Mouse (Mus musculus) forebrain, embryonic 14.5 days (tissue): ENCODE results near the gene Nelfe. TPM values are rescaled to one million over a fixed set of nuclear protein-coding genes. Genes with fewer than 3 reads are reported as not detected.
A peak's percentile ranks its signal among the peaks of the same experiment; 100 is the strongest.

ENCODE experiments used
- ATAC-seq: fragments of 200-750 bp; cut with Nextera tagmentation; 2 replicates; pipeline ENCODE4 v1.8.0; 2017; ENCODE audit warnings: mild to moderate bottlenecking, moderate library complexity
- DNase-seq: peaks from one replicate; pipeline ENCODE4 v3.0.0-alpha.2; 2015; ENCODE audit warnings: low spot score
- H3K27ac ChIP-seq: fragments of 300-500 bp; sonication (generic); 2 replicates; pipeline ENCODE4 v1.5.1; 2014; ENCODE audit warnings: low read depth, mild to moderate bottlenecking, control low read depth, low read length, moderate library complexity
- H3K27me3 ChIP-seq: fragments of 300-500 bp; sonication (generic); replicated peaks from 2 replicates; pipeline ENCODE4 v1.6.1; 2014; ENCODE audit warnings: low read length, control low read depth, mixed read lengths; ENCODE audit not compliant: control insufficient read depth, insufficient read depth
- H3K36me3 ChIP-seq: fragments of 300-500 bp; sonication (generic); 2 replicates; pipeline ENCODE4 v1.6.1; 2014; ENCODE audit warnings: low read length, control low read depth; ENCODE audit not compliant: control insufficient read depth, insufficient read depth
- H3K4me1 ChIP-seq: fragments of 300-500 bp; sonication (generic); 2 replicates; pipeline ENCODE4 v1.6.1; 2014; ENCODE audit warnings: antibody characterized with exemption, low read length, control low read depth; ENCODE audit not compliant: control insufficient read depth, insufficient read depth
- H3K4me2 ChIP-seq: fragments of 300-500 bp; sonication (generic); 2 replicates; pipeline ENCODE4 v1.6.1; 2014; ENCODE audit warnings: mild to moderate bottlenecking, control low read depth, low read length
- H3K4me3 ChIP-seq: fragments of 300-500 bp; sonication (generic); 2 replicates; pipeline ENCODE4 v1.5.1; 2014; ENCODE audit warnings: low read depth, low read length, control low read depth
- H3K9ac ChIP-seq: fragments of 300-500 bp; sonication (generic); 2 replicates; pipeline ENCODE4 v1.6.1; 2014; ENCODE audit warnings: mild to moderate bottlenecking, low read length, control low read depth, moderate library complexity
- H3K9me3 ChIP-seq: fragments of 300-500 bp; sonication (generic); replicated peaks from 2 replicates; pipeline ENCODE4 v1.6.1; 2016; ENCODE audit warnings: low read length, control low read depth, mixed read lengths; ENCODE audit not compliant: control insufficient read depth
- WGBS: fragments of 180-500 bp; shearing (Covaris S2); extraction: QIAGEN DNeasy Blood & Tissue Kit; methylation state at CpG from one replicate; pipeline ENCODE4 v1.1.7; 2014; 5-methylcytosine and 5-hydroxymethylcytosine counted together
- polyA plus RNA-seq: library from polyadenylated mRNA; unstranded; fragments of >200 nt; fragmentation: Nextera tagmentation; extraction: Ambion mirVana; gene quantifications from 2 replicates; pipeline ENCODE4 v1.2.1, GENCODE M21; 2014

The Nelfe gene
- polyA plus RNA-seq, 1 experiment from 2014 or later: 82.9 TPM

DNA sequence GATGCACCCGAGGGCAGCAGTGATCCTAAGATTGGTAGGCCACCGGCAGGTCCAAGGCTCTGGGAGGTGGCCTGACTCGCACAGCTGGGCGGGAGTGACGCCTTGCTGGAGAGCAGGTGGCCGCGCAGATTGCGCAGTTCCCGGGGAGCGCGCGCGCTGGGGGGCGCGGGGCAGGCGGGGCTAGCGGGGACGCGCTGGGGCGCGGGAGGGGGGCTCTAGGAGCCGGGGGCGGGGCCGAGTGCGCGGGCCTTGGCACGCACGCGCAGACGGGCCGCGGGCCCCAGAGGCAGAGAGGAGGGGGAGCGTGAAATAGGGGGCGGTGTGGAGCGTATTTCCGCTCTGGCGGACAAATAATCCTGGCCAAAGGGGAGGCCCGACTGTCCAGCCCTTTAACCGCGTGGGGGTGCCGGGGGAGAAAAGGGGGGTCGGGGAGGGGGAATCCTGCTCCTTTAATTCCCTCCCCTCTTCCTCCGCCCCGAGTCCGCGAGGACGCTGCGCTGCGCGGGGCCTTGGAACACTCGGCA is 43.9 kb downstream of the Nelfe start:
- WGBS: under 1% methylated on average over 40 of the region's 51 CpGs
- DNase-seq (peak; percentile 98), ATAC-seq (peak; percentile 87)
- Histone ChIP-seq H3K27me3 (no peaks in the 10 kb centered on the region), H3K27ac (peak overlapping the region; percentile 93), H3K9ac (peak overlapping the region; percentile 95), H3K4me1 (peaks cover 23% of the 10 kb centered on the region), H3K36me3 (peaks cover 9% of the 10 kb centered on the region), H3K4me3 (peak overlapping the region; percentile 84), H3K4me2 (peak overlapping the region; percentile 83), H3K9me3 (no peaks in the 10 kb centered on the region)

DNA sequence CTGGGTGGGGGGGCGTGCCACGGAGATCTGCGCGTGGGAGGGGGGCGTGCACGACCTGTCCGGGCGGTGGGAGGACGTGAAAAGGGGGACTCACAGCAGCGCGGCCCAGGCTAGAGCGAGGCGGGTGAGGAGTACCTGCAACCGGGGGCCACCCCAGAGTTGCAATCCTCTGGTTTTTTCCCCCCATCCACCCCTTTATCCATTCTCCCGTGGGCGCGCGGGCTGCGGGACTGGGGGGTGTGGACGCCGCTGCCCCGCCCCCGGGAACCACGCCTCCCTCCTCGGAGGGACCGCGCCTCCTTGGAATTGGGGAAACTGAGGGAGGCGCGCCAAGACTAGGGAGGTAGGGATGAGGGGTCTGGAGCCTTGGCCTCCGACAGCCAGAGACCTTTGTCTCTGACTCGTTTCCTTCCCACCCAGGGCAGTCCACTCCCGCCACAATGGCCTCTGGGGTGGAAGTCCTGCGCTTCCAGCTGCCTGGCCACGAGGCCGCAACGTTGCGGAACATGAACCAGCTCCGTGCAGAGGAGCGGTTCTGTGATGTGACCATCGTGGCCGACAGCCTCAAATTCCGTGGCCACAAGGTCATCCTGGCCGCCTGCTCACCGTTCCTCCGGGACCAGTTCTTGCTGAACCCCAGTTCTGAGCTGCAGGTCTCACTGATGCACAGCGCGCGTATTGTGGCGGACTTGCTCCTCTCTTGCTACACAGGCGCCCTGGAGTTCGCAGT is 44.8 kb downstream of the Nelfe start:
- Histone ChIP-seq H3K27ac (peak overlapping the region; percentile 93), H3K4me3 (peak overlapping the region; percentile 84), H3K36me3 (peaks cover 9% of the 10 kb centered on the region), H3K4me1 (peaks cover 23% of the 10 kb centered on the region), H3K9ac (peak overlapping the region; percentile 95), H3K27me3 (no peaks in the 10 kb centered on the region), H3K4me2 (peak overlapping the region; percentile 83), H3K9me3 (no peaks in the 10 kb centered on the region)
- whole genome bisulfite sequencing: 6% methylated on average over 44 of the region's 51 CpGs
- DNase-seq (peak; percentile 48), ATAC-seq (peak; percentile 31)

DNA sequence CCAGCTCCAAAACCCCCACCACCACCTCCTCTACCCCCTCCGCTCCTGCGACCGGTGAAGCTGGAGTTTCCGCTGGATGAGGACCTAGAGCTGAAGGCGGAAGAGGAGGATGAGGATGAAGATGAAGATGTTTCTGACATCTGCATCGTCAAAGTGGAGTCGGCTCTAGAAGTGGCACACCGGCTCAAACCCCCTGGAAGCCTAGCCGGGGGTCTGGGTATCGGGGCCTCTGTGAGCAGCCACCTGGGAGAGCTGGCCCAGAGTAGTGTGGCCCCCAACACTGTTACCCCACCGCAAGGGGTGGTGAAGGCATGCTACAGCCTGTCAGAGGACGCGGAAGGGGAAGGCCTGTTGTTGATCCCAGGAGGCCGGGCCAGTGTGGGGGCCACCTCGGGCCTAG is 45.5 kb downstream of the Nelfe start:
- peaks cover 9% of the 10 kb centered on the region for H3K36me3 ChIP-seq
- peak overlapping the region; percentile 84 for H3K4me3 ChIP-seq
- H3K27me3 ChIP-seq: no peaks in the 10 kb centered on the region
- H3K9ac ChIP-seq: peak overlapping the region; percentile 95
- DNase-seq: no peak
- peaks cover 29% of the 10 kb centered on the region for H3K4me1 ChIP-seq
- H3K4me2 ChIP-seq: peak overlapping the region; percentile 83
- H3K9me3 ChIP-seq: no peaks in the 10 kb centered on the region
- ATAC-seq: no peak
- H3K27ac ChIP-seq: peak overlapping the region; percentile 93; the same call in 1 of the 2 replicates
- 92% methylated on average over 15 of the region's 15 CpGs for WGBS

DNA sequence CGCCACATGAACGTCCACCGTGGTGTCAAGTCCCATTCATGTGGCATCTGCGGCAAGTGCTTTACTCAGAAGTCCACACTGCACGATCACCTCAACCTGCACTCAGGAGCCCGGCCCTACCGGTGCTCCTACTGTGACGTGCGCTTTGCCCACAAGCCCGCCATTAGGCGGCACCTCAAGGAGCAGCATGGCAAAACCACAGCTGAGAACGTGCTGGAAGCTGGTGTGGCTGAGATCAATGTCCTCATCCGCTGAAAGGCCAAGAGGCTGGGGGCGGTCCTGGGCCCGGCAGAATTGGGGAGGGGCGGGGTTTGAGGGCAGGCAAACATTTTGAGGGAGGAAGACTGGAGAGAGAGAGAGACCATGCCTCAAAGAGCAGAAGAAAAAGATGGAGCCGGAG is 46.2 kb downstream of the Nelfe start:
- ATAC-seq (no peak), DNase-seq (no peak)
- H3K9me3 ChIP-seq: no peaks in the 10 kb centered on the region
- H3K36me3 ChIP-seq: peaks cover 16% of the 10 kb centered on the region
- WGBS: 81% methylated on average over 17 of the region's 17 CpGs
- H3K4me1 ChIP-seq: peaks cover 29% of the 10 kb centered on the region
- peak overlapping the region; percentile 83 for H3K4me2 ChIP-seq
- H3K9ac ChIP-seq: peak overlapping the region; percentile 21; the same call in 1 of the 2 replicates
- H3K27ac ChIP-seq: no peak overlapping the region
- H3K27me3 ChIP-seq: no peaks in the 10 kb centered on the region
- 0 out of 2 replicates have a peak overlapping the region, but pooled peaks have one; percentile 5 for H3K4me3 ChIP-seq

DNA sequence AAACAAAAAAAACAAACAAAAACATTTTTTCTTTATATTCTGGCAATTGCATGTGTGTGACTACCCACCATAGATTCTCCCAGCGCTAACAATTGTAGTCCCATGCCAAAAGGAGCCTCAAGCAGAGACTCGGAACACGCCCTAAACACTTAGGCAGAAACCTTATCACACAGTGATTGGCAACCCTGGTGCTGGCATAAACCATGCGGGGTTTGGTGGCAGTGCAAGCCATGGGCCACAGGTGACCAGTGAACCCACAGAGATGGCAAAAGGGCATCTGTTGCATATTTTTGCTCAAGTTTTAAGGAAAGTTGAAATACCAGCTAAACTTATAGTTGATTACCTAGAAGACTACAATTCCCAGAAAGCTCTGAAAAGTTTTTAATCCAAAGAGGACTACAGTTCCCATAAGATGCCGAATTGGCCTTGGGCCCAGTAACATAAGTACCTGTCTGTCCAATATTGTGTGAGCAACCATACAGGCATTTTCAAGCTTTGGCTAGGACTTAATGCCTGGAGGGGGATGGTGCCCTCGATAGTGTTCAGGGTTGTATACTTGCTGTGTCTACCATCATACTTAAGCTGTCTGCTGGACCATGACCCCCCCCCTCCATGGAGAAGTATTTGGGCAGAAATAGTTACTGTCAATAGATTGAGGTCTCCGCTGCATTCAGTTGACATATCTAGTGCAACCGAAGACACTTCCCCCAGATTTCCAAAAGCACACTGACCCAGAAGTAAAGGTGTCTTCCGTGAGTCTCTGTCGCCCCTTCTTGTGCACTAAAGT is 47.4 kb downstream of the Nelfe start:
- Histone ChIP-seq H3K4me2 (peak overlapping the region; percentile 96), H3K4me3 (peak overlapping the region; percentile 82), H3K36me3 (peaks cover 24% of the 10 kb centered on the region), H3K4me1 (peaks cover 29% of the 10 kb centered on the region), H3K27me3 (no peaks in the 10 kb centered on the region), H3K27ac (peak overlapping the region; percentile 97), H3K9ac (peak overlapping the region; percentile 94), H3K9me3 (no peaks in the 10 kb centered on the region)
- ATAC-seq (no peak), DNase-seq (peak; percentile 71)
- WGBS: 16% methylated on average over 10 of the region's 10 CpGs

DNA sequence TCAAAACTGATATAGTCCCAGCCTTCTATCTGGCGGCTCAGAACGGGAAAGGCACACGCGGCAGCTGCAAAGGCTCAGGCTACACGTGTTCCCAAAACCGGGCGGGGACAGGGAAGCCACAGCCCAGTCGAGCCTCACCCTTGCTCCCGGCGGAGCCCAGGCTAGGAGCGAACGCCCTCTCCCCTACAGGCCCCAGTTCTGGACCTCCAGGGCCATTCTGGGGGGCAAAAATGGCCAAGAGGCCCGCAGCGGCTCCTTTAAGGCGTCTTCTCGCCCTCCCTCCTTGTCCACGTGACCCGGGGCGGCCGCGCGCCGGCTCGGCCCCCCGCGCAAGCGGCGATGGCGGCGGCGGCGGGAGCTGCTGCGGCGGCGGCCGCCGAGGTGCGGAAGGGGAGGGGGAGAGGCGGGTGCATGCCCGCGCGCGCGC is 48.0 kb downstream of the Nelfe start, which contains the start of the genes C2 and Ehmt2:
C2 (minus strand) TSS at position 106 of the 427 bp plus-strand sequence.
Ehmt2 (plus strand) TSS at position 310 of the 427 bp plus-strand sequence.
- H3K4me3 ChIP-seq: peak within 1 kb of the TSS; percentile 82
- no peaks in the 10 kb centered on the region for H3K27me3 ChIP-seq
- peak within 1 kb of the TSS; percentile 96 for H3K4me2 ChIP-seq
- H3K9ac ChIP-seq: peak within 1 kb of the TSS; percentile 94
- H3K27ac ChIP-seq: peak within 1 kb of the TSS; percentile 97
- H3K36me3 ChIP-seq: peaks cover 30% of the 10 kb centered on the region
- under 1% methylated on average over 43 of the region's 44 CpGs for WGBS
- DNase-seq (peak; percentile 83), ATAC-seq (peak; percentile 27)
- peaks cover 29% of the 10 kb centered on the region for H3K4me1 ChIP-seq
- H3K9me3 ChIP-seq: no peaks in the 10 kb centered on the region

DNA sequence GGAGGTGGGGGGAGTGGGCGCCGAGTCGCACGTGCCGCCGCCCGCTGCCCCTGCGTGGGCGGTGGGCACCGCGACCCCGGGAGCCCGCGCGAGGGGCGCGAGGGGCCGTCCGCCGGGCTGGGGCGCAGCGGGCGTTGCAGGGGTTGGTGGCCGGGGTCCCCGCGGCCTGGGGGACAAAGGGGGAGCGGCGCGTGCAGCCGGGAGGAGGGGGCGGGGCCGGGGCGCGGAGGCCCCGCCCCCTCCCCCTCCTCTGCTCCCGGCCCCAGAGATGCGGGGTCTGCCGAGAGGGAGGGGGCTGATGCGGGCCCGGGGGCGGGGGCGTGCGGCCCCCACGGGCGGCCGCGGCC is 48.5 kb downstream of the Nelfe start:
- Histone ChIP-seq H3K9me3 (no peaks in the 10 kb centered on the region), H3K9ac (peak overlapping the region; percentile 94), H3K27me3 (no peaks in the 10 kb centered on the region), H3K4me1 (peaks cover 26% of the 10 kb centered on the region), H3K4me3 (peak overlapping the region; percentile 82), H3K27ac (peak overlapping the region; percentile 97), H3K4me2 (peak overlapping the region; percentile 96), H3K36me3 (peaks cover 35% of the 10 kb centered on the region)
- 0% methylated on average over 1 of the region's 47 CpGs for WGBS
- DNase-seq (peak; percentile 73), ATAC-seq (peak; percentile 19; the same call in 1 of the 2 replicates)

DNA sequence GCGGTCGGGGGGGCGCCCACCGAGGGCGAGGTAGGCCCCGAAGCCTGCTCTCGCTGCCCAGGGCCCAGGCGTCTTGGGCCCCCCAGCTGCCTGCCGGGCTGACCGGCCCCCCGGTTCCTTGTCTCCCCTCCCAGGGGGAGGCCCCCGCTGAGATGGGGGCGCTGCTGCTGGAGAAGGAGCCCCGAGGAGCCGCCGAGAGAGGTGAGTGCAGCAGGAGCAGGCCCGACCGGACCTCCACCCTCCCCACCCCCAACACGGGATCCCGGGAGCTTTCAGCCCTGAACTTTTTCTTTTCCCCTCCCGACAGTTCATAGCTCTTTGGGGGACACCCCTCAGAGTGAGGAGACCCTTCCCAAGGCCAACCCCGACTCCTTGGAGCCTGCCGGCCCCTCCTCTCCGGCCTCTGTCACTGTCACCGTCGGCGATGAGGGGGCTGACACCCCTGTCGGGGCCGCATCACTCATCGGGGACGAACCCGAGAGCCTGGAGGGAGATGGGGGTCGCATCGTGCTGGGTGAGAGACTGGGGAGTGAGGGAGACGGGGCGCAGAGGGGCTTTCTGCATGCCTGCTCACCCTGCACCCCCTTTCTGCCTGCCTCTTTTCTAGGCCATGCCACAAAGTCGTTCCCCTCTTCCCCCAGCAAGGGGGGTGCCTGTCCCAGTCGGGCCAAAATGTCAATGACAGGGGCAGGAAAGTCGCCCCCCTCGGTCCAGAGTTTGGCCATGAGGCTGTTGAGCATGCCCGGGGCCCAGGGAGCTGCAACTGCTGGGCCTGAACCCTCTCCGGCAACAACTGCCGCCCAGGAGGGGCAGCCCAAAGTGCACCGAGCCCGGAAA is 49.1 kb downstream of the Nelfe start:
- Histone ChIP-seq H3K9ac (peak overlapping the region; percentile 94), H3K27me3 (no peaks in the 10 kb centered on the region), H3K9me3 (no peaks in the 10 kb centered on the region), H3K27ac (peak overlapping the region; percentile 97), H3K4me3 (peak overlapping the region; percentile 82), H3K4me1 (peaks cover 26% of the 10 kb centered on the region), H3K4me2 (peak overlapping the region; percentile 96), H3K36me3 (peaks cover 39% of the 10 kb centered on the region)
- ATAC-seq (no peak; the same call in 1 of the 2 replicates), DNase-seq (peak; percentile 29)
- under 1% methylated on average over 41 of the region's 45 CpGs for WGBS
